Mouse (Mus musculus): ENCODE results near the gene Fas.

DNA sequence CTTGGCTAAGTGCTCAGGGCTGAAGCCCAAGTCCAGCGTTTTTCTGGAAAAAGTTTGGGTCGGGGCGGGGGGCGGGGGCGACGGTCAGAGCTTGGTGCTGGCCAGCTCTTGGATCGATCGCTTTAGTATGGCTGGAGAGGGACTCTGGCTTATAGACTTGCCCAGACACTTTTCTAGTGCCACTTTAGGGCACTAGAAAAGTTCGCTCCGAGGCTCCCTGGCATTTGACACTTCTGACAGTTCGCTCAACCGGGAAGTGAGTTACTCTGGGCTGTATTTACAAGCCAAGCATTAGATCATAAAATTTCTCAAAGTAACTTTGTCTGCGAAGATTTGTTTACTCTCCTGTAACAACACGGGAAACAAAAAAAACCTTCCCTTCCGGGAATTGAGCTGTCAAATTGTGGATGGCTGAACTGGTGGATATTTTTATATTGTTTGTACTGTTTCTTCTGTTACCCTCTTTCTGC, 441 bp downstream of the Fas start:
- TF ChIP-seq CTCF (IDR thresholded peaks at IDR 0.05; ENCODE audit: low read depth, low read length) (no peak), POLR2A (IDR thresholded peaks at IDR 0.05; ENCODE audit: borderline replicate concordance, low read depth, low read length) (no peak)
